Mouse (Mus musculus) embryonic facial prominence, embryonic 13.5 days (tissue): ENCODE results near the gene Dll3. TPM values are rescaled to one million over a fixed set of nuclear protein-coding genes. Genes with fewer than 3 reads are reported as not detected.

Experiments used
- ATAC-seq: fragments of 200-750 bp; cut with Nextera tagmentation; 2 replicates; pipeline ENCODE4 v1.8.0; 2017; ENCODE audit warnings: low read depth; ENCODE audit not compliant: insufficient number of reproducible peaks, insufficient read depth, low FRiP score, low TSS enrichment
- H3K27ac ChIP-seq: fragments of 300-500 bp; sonication (generic); 2 replicates; pipeline ENCODE4 v1.5.1; 2015; ENCODE audit warnings: moderate library complexity, mild to moderate bottlenecking, inconsistent platforms
- H3K27me3 ChIP-seq: fragments of 300-500 bp; sonication (generic); 2 replicates; pipeline ENCODE4 v1.6.1; 2015; ENCODE audit warnings: mild to moderate bottlenecking, inconsistent platforms
- H3K36me3 ChIP-seq: fragments of 300-500 bp; sonication (generic); 2 replicates; pipeline ENCODE4 v1.6.1; 2015; ENCODE audit warnings: mild to moderate bottlenecking, inconsistent platforms
- H3K4me1 ChIP-seq: fragments of 300-500 bp; sonication (generic); 2 replicates; pipeline ENCODE4 v1.6.1; 2015; ENCODE audit warnings: inconsistent platforms
- H3K4me2 ChIP-seq: fragments of 300-500 bp; sonication (generic); 2 replicates; pipeline ENCODE4 v1.6.1; 2015; ENCODE audit warnings: moderate library complexity, mild to moderate bottlenecking, inconsistent platforms
- H3K4me3 ChIP-seq: fragments of 300-500 bp; sonication (generic); 2 replicates; pipeline ENCODE4 v1.5.1; 2015; ENCODE audit warnings: mild to moderate bottlenecking, inconsistent platforms
- H3K9ac ChIP-seq: fragments of 300-500 bp; sonication (generic); 2 replicates; pipeline ENCODE4 v1.6.1; 2015; ENCODE audit warnings: mild to moderate bottlenecking, inconsistent platforms
- H3K9me3 ChIP-seq: fragments of 300-500 bp; sonication (generic); 2 replicates; pipeline ENCODE4 v1.6.1; 2016; ENCODE audit warnings: inconsistent platforms
- WGBS: fragments of 180-500 bp; shearing (Covaris S2); methylation state at CpG from one replicate; pipeline ENCODE4 v1.1.7; 2015; ENCODE audit warnings: mixed read lengths; 5-methylcytosine and 5-hydroxymethylcytosine counted together
- polyA plus RNA-seq: library from polyadenylated mRNA; unstranded; fragments of >200 nt; fragmentation: Nextera tagmentation; extraction: Ambion mirVana; gene quantifications from 2 replicates; pipeline ENCODE4 v1.2.1, GENCODE M21; 2015

Dll3 gene
- polyA plus RNA-seq = 1.0 and 1.2 TPM in 2 replicates

DNA sequence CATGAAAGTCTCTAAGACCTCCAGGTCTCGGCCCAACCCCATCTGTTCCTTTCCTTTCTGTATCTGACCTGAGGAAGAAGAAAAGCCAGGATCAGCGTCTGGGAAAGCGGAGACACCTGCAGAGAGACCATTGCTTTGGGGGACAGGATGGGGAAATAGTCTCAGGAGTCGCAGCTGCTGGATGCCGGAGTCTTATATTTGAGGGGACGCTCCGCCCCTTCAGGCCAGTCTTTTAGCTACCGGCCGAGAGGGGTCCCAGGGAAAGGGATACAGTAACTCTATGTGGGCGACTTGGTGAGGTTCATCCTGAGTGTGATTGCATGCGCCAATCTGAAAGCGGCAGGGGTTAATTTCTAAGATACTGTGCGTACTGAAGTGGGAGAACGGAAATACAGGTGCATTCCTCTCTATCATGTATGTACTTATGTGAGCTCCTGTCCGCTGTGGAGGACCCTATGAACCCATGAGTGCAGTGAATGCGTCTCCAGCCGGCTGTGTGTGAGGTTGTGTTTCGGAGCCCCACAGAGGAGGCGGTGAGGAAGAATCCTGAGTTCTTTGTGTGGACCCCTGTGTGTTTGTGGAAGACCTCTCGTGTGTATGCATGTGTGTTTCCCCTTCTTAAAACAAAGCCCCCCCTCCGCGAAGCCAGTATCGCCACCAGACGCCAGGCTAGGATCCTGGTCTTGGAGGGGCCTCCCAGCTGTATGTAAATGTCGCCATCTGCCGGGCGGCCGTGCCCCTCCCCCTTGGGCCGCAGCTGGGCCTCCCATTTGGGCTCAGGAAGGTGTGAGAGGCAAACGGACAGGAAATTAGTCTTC lies at the start of gene Dll3:
Gene Dll3 (minus strand): TSS at position 623 of the 818 bp plus-strand sequence.
- peaks cover 22% of the 10 kb centered on the region for H3K36me3 ChIP-seq
- H3K4me3 ChIP-seq = peak within 1 kb of the TSS; percentile 32
- no peak within 1 kb of the TSS for H3K27ac ChIP-seq
- no peak for ATAC-seq
- no peaks in the 10 kb centered on the region for H3K9me3 ChIP-seq
- peak within 1 kb of the TSS; percentile 46 for H3K9ac ChIP-seq
- H3K4me2 ChIP-seq = peak within 1 kb of the TSS; percentile 57
- WGBS = 3% methylated on average over 30 of the region's 30 CpGs
- peaks cover 68% of the 10 kb centered on the region for H3K27me3 ChIP-seq
- peaks cover 20% of the 10 kb centered on the region for H3K4me1 ChIP-seq

DNA sequence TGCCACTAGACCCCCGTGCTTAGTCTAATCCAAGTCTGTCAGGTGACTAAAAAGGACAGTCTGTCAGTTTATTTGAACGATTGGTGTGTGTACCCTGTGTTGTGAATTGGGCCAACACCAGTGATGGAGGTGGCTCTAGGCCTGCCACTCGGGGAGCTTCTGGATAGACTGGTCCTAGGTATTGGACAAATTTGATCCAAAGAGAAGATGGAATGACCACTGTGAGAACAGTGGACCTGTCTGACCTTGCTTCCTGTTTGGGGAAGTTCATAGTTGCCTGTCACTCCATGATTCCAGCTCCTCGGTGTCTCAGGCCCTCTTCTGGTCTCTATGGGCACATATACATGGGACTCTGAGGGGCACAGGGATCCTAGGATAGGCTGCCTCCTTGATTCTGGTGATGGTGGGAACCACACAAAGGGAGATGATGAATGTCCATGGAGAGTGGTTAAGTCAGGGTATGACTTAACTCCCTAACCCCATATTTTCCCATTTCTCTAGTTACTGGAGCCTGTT lies 49.7 kb upstream of the Dll3 start:
- WGBS = 29% methylated on average over 4 of the region's 4 CpGs
- Histone ChIP-seq H3K4me1 (peaks cover 24% of the 10 kb centered on the region), H3K27ac (no peak overlapping the region), H3K4me2 (peak overlapping the region; percentile 65), H3K4me3 (peak overlapping the region; percentile 79), H3K36me3 (peaks cover 35% of the 10 kb centered on the region), H3K9me3 (no peaks in the 10 kb centered on the region), H3K9ac (peak overlapping the region; percentile 98), H3K27me3 (no peaks in the 10 kb centered on the region)
- no peak for ATAC-seq

DNA sequence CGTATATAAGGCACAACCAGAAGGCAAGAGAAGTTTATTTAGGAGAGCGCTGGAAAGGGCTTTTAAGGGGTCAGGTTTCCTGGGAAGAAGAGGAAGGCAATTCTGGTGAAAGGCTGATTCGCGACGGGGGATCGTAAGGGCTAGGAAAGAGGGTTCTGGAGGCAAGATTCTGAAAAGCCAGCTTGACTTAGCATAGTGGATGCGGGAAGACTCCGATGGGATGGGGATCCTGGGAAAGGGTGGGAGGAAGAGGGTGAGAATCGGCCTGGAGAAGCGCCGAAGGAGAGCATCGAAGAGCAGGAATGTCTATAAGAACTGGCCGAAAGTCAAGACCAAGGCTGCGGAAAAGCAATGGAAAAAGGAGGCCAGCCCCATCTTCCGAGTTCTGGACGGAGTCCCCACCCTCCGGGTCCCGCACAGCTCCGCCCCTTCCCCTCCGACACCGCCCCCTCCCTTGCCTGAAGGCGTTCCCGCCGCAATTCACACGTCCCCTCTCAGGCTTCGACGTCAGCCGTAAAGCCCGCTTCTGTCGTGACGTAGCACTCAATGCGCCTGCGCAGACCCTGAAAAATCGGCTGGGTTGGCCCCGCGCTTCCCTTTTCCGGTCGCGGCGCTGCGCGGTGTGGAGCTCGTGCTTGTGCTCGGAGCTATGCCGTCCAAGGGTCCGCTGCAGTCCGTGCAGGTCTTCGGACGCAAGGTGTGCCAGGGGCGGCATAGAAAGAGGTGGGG lies 48.3 kb upstream of the Dll3 start, which contains the start of gene Rps16:
Gene Rps16 (plus strand): TSS at position 498 of the 729 bp plus-strand sequence.
- Histone ChIP-seq H3K9me3 (no peaks in the 10 kb centered on the region), H3K4me3 (peak within 1 kb of the TSS; percentile 79), H3K4me2 (peak within 1 kb of the TSS; percentile 65), H3K27me3 (no peaks in the 10 kb centered on the region), H3K4me1 (peaks cover 22% of the 10 kb centered on the region), H3K36me3 (peaks cover 34% of the 10 kb centered on the region), H3K27ac (peak within 1 kb of the TSS; percentile 97), H3K9ac (peak within 1 kb of the TSS; percentile 98)
- peak; percentile 90 for ATAC-seq
- under 1% methylated on average over 50 of the region's 50 CpGs for WGBS

DNA sequence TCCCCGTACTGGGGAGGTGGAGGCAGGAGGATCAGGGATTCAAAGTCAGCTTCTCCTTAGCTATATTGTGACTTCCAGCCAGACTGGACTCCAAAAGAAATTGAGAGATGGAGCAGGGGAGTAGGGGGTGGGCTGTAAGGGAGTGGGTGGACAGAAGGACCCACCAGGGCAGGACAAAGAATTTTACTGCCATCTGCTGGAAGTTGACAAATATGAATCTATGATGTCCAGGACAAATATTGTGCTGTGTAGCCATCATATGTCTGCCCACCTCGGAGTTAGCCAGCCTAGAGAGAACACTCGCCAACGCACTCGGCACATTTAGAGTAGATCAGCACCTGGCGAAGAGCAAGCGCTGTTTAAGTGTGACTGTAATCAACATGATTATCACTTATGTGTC lies 46.6 kb upstream of the Dll3 start:
- no peak overlapping the region for H3K4me3 ChIP-seq
- no peak for ATAC-seq
- peaks cover 24% of the 10 kb centered on the region for H3K4me1 ChIP-seq
- no peaks in the 10 kb centered on the region for H3K27me3 ChIP-seq
- WGBS = 82% methylated on average over 7 of the region's 7 CpGs
- H3K27ac ChIP-seq = no peak overlapping the region
- H3K36me3 ChIP-seq = peaks cover 17% of the 10 kb centered on the region
- H3K9me3 ChIP-seq = no peaks in the 10 kb centered on the region
- 0 out of 2 replicates have a peak overlapping the region, but pooled peaks have one; percentile 0 for H3K9ac ChIP-seq
- no peak overlapping the region for H3K4me2 ChIP-seq

DNA sequence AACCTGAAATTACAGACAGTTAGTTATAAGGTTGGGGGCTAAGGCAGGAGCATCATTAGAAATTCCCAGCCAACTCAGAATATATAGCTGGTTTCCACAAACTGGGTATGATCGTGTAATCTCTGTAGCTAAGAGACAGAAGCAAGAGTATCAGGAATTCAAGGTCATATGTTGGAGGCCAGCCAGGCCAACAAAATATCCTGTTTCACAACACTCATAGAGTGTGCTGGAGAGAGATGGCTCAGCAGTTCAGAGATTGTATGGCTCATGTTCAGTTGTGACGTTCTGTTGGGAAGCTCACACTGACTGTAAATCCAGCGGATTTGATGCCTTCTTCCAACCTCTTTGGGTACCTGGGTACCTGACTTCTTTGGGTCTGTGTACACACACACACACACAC lies 45.7 kb upstream of the Dll3 start:
- no peak overlapping the region for H3K4me3 ChIP-seq

DNA sequence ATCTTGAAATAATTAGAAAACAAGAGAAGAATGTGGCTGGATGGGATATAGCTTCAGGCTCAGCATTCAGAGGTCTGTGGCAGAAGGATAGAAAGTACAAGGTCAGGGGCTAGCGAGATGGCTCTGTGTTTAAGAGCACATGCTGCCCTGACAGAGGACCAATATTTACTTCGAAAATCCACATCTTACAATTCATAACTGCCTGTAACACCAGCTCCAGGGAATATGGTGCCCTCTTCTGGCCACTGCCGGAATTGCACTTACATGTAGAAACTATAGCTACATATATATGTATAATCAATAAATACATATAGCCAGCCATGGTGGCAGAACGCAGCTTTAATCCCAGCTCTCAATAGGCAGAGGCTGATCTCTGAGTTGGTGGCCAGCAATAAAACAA lies 42.6 kb upstream of the Dll3 start:
- H3K36me3 ChIP-seq = no peaks in the 10 kb centered on the region
- 5% methylated on average over 4 of the region's 4 CpGs for WGBS

More for the DNA sequence above, 45.7 kb upstream of the Dll3 start:
- Histone ChIP-seq H3K9ac (no peak overlapping the region), H3K4me1 (peaks cover 24% of the 10 kb centered on the region), H3K27me3 (no peaks in the 10 kb centered on the region), H3K36me3 (peaks cover 8% of the 10 kb centered on the region; the same call in 1 of the 2 replicates), H3K9me3 (no peaks in the 10 kb centered on the region), H3K27ac (no peak overlapping the region), H3K4me2 (no peak overlapping the region)
- 74% methylated on average over 3 of the region's 3 CpGs for WGBS
- no peak for ATAC-seq

DNA sequence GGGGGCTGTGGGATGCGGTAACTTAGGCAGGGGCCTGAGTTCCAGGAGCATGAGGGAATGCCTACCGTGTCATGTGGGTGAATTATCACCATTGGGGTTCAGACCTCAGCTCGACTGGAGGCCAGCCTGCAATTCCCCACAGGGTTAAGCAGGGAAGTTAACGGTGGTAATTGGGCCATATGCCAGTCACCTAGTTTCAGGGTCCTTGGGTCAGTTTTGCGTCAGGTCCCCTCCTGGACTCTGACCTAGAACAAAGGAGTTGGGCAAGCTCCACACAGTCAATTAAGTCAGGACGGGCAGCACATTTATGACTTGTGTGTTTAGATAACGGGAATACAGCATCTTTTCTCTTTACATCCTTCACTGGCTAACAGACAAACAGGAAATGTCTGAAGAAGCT lies 39.3 kb upstream of the Dll3 start:
- Histone ChIP-seq H3K4me2 (no peak overlapping the region), H3K9ac (no peak overlapping the region), H3K36me3 (no peaks in the 10 kb centered on the region), H3K9me3 (no peaks in the 10 kb centered on the region), H3K27me3 (no peaks in the 10 kb centered on the region), H3K4me1 (peaks cover 20% of the 10 kb centered on the region), H3K27ac (no peak overlapping the region), H3K4me3 (no peak overlapping the region)
- no peak for ATAC-seq
- WGBS = 54% methylated on average over 7 of the region's 7 CpGs

More for the DNA sequence above, 42.6 kb upstream of the Dll3 start:
- H3K27ac ChIP-seq = no peak overlapping the region
- H3K4me3 ChIP-seq = no peak overlapping the region
- H3K9me3 ChIP-seq = no peaks in the 10 kb centered on the region
- no peak overlapping the region for H3K4me2 ChIP-seq
- H3K27me3 ChIP-seq = no peaks in the 10 kb centered on the region
- ATAC-seq = no peak
- no peak overlapping the region; the same call in 1 of the 2 replicates for H3K9ac ChIP-seq
- H3K4me1 ChIP-seq = peaks cover 12% of the 10 kb centered on the region

DNA sequence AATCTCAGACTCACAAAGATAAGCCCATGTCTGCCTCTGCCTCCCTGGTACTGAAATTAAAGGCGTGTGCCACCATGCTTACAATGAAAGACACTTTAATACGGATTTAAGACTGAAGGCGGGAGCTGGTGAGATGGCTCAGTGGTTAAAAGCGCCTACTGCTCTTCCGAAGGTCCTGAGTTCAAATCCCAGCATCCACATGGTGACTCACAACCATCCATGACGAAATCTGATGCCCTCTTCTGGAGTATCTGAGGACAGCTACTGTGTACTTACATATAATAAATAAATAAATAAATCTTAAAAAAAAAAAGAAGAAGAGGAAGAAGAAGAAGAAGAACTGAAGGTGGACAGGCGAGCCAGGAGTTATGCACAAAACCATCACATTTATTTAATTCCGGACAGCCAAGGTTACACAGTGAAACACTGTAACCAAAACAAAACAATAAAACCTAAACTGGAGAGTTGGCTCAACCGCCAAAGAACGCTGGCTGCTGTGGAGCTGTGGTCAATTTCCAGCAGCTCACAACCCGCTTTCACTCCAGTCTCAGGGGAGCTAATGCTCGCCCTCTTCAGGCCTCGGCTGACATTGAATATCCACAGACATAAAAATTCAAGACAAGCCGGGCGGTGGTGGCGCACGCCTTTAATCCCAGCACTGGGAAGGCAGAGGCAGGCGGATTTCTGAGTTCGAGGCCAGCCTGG lies 37.3 kb upstream of the Dll3 start:
- H3K27me3 ChIP-seq = no peaks in the 10 kb centered on the region
- H3K9me3 ChIP-seq = no peaks in the 10 kb centered on the region
- no peak for ATAC-seq
- peak overlapping the region; percentile 78 for H3K4me2 ChIP-seq
- H3K4me3 ChIP-seq = peak overlapping the region; percentile 96
- WGBS = 80% methylated on average over 19 of the region's 19 CpGs
- peaks cover 8% of the 10 kb centered on the region; the same call in 1 of the 2 replicates for H3K36me3 ChIP-seq
- peak overlapping the region; percentile 91 for H3K27ac ChIP-seq
- peak overlapping the region; percentile 99 for H3K9ac ChIP-seq
- peaks cover 23% of the 10 kb centered on the region for H3K4me1 ChIP-seq

DNA sequence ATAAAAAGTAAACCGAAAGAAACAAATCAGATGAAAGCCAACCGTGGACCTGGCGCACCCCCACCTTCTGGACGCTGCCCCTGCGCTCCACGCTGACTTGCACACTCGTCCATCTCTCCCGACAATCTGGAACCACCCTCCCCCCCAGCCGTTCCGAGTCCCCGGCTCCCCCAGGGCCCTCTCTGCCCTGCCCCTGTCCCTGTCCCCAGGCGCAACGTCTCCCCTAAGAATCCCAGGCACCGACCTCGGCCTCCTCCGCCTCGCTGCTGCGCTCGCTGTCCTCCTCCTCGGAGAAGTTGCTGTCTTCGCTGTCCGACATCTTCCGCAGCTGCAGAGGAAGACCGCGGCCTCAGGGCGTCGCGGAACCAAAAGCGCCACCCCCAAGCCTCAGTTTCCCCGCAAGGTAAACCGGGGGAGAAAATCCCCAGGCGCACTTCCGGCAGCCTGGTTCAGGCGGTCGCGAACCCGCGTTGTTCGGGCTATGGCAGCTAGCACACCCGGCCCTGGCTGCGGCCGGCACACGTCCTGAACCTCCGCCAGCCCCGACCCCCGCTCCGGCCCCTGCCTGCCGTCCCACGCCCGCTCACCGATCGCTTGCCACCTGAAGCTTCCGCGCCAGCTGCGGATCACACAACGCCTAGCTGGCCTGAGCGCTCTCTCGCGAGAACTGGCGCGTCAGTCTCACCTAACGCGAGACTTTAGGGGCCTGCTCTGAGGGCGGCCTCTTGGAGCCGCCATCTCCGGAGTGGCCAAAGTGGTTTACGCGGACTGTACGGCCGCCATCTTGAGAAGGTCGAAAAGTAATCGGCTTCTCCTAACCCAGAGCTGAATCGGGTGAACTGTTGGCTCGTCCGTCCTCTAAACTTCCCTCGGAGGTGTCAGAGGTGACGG lies 36.3 kb upstream of the Dll3 start, which contains the start of gene Supt5:
Gene Supt5 (minus strand): TSS at position 639 of the 891 bp plus-strand sequence.
- Histone ChIP-seq H3K9ac (peak within 1 kb of the TSS; percentile 99), H3K4me3 (peak within 1 kb of the TSS; percentile 96), H3K27me3 (no peaks in the 10 kb centered on the region), H3K36me3 (peaks cover 8% of the 10 kb centered on the region; the same call in 1 of the 2 replicates), H3K4me2 (peak within 1 kb of the TSS; percentile 78), H3K27ac (peak within 1 kb of the TSS; percentile 91), H3K9me3 (no peaks in the 10 kb centered on the region), H3K4me1 (peaks cover 23% of the 10 kb centered on the region)
- WGBS = under 1% methylated on average over 77 of the region's 77 CpGs
- ATAC-seq = peak; percentile 96

DNA sequence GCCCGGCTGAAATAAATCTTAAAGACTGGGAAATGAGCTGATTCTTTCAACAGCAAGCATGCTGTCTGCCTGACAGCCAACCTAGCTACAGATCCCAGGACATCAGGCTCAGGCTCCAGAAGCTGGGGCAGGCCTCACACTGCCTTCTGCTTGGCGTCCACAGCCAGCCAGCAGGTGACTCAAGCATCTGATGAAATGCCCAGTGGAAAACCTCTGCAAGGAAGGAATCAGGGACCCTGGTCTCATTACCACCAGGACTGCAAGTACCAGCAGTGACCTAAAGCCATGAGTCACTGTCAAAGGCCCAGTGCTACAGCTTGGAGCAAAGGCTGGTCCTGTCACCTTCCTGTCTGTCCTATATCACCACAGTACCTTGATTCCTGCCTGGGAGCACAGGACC lies 33.4 kb upstream of the Dll3 start:
- H3K4me3 ChIP-seq = no peak overlapping the region
- WGBS = 92% methylated on average over 2 of the region's 2 CpGs
- peaks cover 31% of the 10 kb centered on the region for H3K36me3 ChIP-seq
- H3K9me3 ChIP-seq = no peaks in the 10 kb centered on the region
- H3K4me2 ChIP-seq = no peak overlapping the region
- no peak overlapping the region for H3K9ac ChIP-seq
- no peak for ATAC-seq
- H3K27me3 ChIP-seq = no peaks in the 10 kb centered on the region
- H3K4me1 ChIP-seq = peaks cover 21% of the 10 kb centered on the region
- H3K27ac ChIP-seq = no peak overlapping the region
